Mouse (Mus musculus): Measurements from ENCODE around the gene Ccnd3.

- TF ChIP-seq CTCF (IDR thresholded peaks at IDR 0.05; ENCODE audit: low read depth, low read length) (no peak), POLR2A (IDR thresholded peaks at IDR 0.05; ENCODE audit: extremely low read depth, insufficient read depth, low read length) (no peak)
Measured at GRCm38 (mm10) chr17:47532364-47532763, 27.5 kb downstream of the Ccnd3 start.
